Mouse (Mus musculus) cerebellum, adult 2 months (tissue): ENCODE results near the gene Tnfsf13.

Source experiments
- CTCF ChIP-seq: fragments of 200-500 bp; IDR thresholded peaks from 2 replicates; pipeline ENCODE4 v1.5.1; 2011; ENCODE audit warnings: low read depth, mild to moderate bottlenecking, control low read depth, low read length, moderate library complexity, borderline replicate concordance; ENCODE audit not compliant: insufficient read depth
- POLR2A ChIP-seq: fragments of 200-500 bp; IDR thresholded peaks from 2 replicates; pipeline ENCODE4 v1.6.1; 2011; ENCODE audit warnings: low read length, control low read depth, borderline replicate concordance; ENCODE audit not compliant: insufficient read depth

DNA sequence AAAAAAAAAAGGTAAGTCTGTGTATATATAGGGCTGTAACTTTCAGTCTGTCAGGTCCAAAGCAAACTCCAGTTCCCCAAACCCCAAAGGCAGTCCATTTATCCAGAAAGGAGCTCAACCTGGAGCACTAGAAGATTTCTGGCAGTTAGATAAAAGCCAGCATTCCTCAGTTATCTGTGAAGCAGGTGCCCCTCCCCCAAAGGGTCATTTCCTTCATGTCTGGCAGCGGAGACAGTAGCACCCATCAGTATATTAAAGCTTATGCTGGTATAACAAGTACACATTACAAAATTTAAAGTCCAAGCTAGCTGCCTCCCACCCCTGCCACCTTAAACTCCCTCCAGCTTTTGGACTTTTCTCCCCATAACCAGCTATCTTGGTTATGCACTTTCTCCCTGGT, 14.0 kb upstream of the Tnfsf13 start:
- TF ChIP-seq POLR2A (no peak), CTCF (no peak)
